Mouse (Mus musculus) lung, embryonic 16.5 days (tissue): ENCODE results near the gene BC053393. TPM values are rescaled to one million over a fixed set of nuclear protein-coding genes. Genes with fewer than 3 reads are reported as not detected.
"Not testable (repeated sequence)": the region's sequence is repeated elsewhere in the genome, so short reads cannot be mapped to it uniquely, and the experiment has no call there.

ENCODE experiments used
- ATAC-seq: fragments of 200-750 bp; cut with Nextera tagmentation; 2 replicates; pipeline ENCODE4 v1.8.0; 2017; ENCODE audit warnings: low read depth, mild to moderate bottlenecking, moderate library complexity
- H3K27ac ChIP-seq: fragments of 300-500 bp; sonication (generic); 2 replicates; pipeline ENCODE4 v1.5.1; 2014; ENCODE audit warnings: mild to moderate bottlenecking, control low read depth, low read length
- H3K27me3 ChIP-seq: fragments of 300-500 bp; sonication (generic); 2 replicates; pipeline ENCODE4 v1.6.1; 2014; ENCODE audit warnings: low read depth, low read length, mixed read lengths; ENCODE audit not compliant: control insufficient read depth, insufficient read depth
- H3K36me3 ChIP-seq: fragments of 300-500 bp; sonication (generic); 2 replicates; pipeline ENCODE4 v1.6.1; 2014; ENCODE audit warnings: low read length; ENCODE audit not compliant: control insufficient read depth, insufficient read depth
- H3K4me1 ChIP-seq: fragments of 300-500 bp; sonication (generic); replicated peaks from 2 replicates; pipeline ENCODE4 v1.6.1; 2014; ENCODE audit warnings: low read length, mixed read lengths; ENCODE audit not compliant: control insufficient read depth, insufficient read depth
- H3K4me2 ChIP-seq: fragments of 300-500 bp; sonication (generic); 2 replicates; pipeline ENCODE4 v1.6.1; 2014; ENCODE audit warnings: low read depth, low read length, control low read depth
- H3K4me3 ChIP-seq: fragments of 300-500 bp; sonication (generic); 2 replicates; pipeline ENCODE4 v1.5.1; 2014; ENCODE audit warnings: mild to moderate bottlenecking, low read length, control low read depth
- H3K9ac ChIP-seq: fragments of 300-500 bp; sonication (generic); 2 replicates; pipeline ENCODE4 v1.6.1; 2014; ENCODE audit warnings: low read length, control low read depth
- H3K9me3 ChIP-seq: fragments of 300-500 bp; sonication (generic); 2 replicates; pipeline ENCODE4 v1.6.1; 2016; ENCODE audit warnings: low read length; ENCODE audit not compliant: control insufficient read depth
- WGBS: fragments of 180-500 bp; shearing (Covaris S2); extraction: QIAGEN DNeasy Blood & Tissue Kit; methylation state at CpG from one replicate; pipeline ENCODE4 v1.1.7; 2014; 5-methylcytosine and 5-hydroxymethylcytosine counted together
- polyA plus RNA-seq: library from polyadenylated mRNA; unstranded; fragments of >200 nt; fragmentation: Nextera tagmentation; extraction: Ambion mirVana; gene quantifications from 2 replicates; pipeline ENCODE4 v1.2.1, GENCODE M21; 2015

Gene BC053393
- polyA plus RNA-seq, 1 experiment from 2014 or later, result not detected

GRCm38 (mm10) chr11:46631635-46632034, 60.3 kb downstream of the BC053393 start:
- H3K9me3 ChIP-seq, result no peaks in the 10 kb centered on the region
- no peaks in the 10 kb centered on the region for H3K27me3 ChIP-seq
- no peak overlapping the region for H3K4me2 ChIP-seq
- no peak overlapping the region for H3K4me3 ChIP-seq
- no peak for ATAC-seq
- H3K36me3 ChIP-seq, result no peaks in the 10 kb centered on the region
- H3K9ac ChIP-seq, result no peak overlapping the region
- 23% methylated on average over 3 of the region's 3 CpGs for WGBS
- H3K27ac ChIP-seq, result no peak overlapping the region
- H3K4me1 ChIP-seq, result no peaks in the 10 kb centered on the region

- H3K36me3 ChIP-seq, H3K4me1 ChIP-seq, H3K4me3 ChIP-seq, H3K27me3 ChIP-seq, ATAC-seq, H3K4me2 ChIP-seq, H3K27ac ChIP-seq, H3K9me3 ChIP-seq, H3K9ac ChIP-seq: not testable (repeated sequence)
- WGBS, result 89% methylated on average over 4 of the region's 4 CpGs
Measured at GRCm38 (mm10) chr11:46635516-46635915, 64.2 kb downstream of the BC053393 start.

- ATAC-seq, result no peak
- Histone ChIP-seq H3K9ac (no peak overlapping the region), H3K4me3 (no peak overlapping the region), H3K27me3 (no peaks in the 10 kb centered on the region), H3K4me1 (no peaks in the 10 kb centered on the region), H3K9me3 (no peaks in the 10 kb centered on the region), H3K27ac (no peak overlapping the region), H3K36me3 (no peaks in the 10 kb centered on the region), H3K4me2 (no peak overlapping the region)
- 60% methylated on average over 3 of the region's 3 CpGs for WGBS
Measured at GRCm38 (mm10) chr11:46636568-46636967, 65.2 kb downstream of the BC053393 start.

Other genes with a start within 250 kb of the BC053393 start
- gene Itk, start 182.0 kb upstream of the BC053393 start, polyA plus RNA-seq, result 0.33 and 0.82 TPM in 2 replicates
- gene Fam71b, start 175.0 kb upstream of the BC053393 start, polyA plus RNA-seq, result not detected in 2 replicates
- 62.3 and 65.6 TPM in 2 replicates for gene Med7, start 134.6 kb upstream of the BC053393 start, polyA plus RNA-seq
- 0.09 and 0.20 TPM in 2 replicates for gene Havcr2, start 116.6 kb upstream of the BC053393 start, polyA plus RNA-seq
- gene Gm12169, start 47.3 kb upstream of the BC053393 start, polyA plus RNA-seq, result not detected in 2 replicates
- not detected in 2 replicates for gene Dppa1, start 57.7 kb downstream of the BC053393 start, polyA plus RNA-seq
- gene Timd2, start 135.5 kb downstream of the BC053393 start, polyA plus RNA-seq, result 0.93 TPM in 1 of 2 replicates, not detected in the other
- 2.1 and 2.5 TPM in 2 replicates for gene Havcr1, start 163.5 kb downstream of the BC053393 start, polyA plus RNA-seq
- gene Timd4, start 239.3 kb downstream of the BC053393 start, polyA plus RNA-seq, result 0.11 and 0.59 TPM in 2 replicates